Mouse (Mus musculus) limb, embryonic 13.5 days (tissue): ENCODE measurements around the gene Tmsb15a. TPM values are rescaled to one million over a fixed set of nuclear protein-coding genes. Genes with fewer than 3 reads are reported as not detected.

Experiments used
- ATAC-seq: fragments of 200-750 bp; cut with Nextera tagmentation; 2 replicates; pipeline ENCODE4 v1.8.0; 2017; ENCODE audit warnings: low read depth, moderate number of reproducible peaks, moderate TSS enrichment; ENCODE audit not compliant: low FRiP score
- H3K27ac ChIP-seq: fragments of 300-500 bp; sonication (generic); 2 replicates; pipeline ENCODE4 v1.5.1; 2015; ENCODE audit warnings: inconsistent platforms, mild to moderate bottlenecking, moderate library complexity
- H3K27me3 ChIP-seq: fragments of 300-500 bp; sonication (generic); 2 replicates; pipeline ENCODE4 v1.6.1; 2015; ENCODE audit warnings: mild to moderate bottlenecking, inconsistent platforms
- H3K36me3 ChIP-seq: fragments of 300-500 bp; sonication (generic); 2 replicates; pipeline ENCODE4 v1.6.1; 2015; ENCODE audit warnings: inconsistent platforms, mild to moderate bottlenecking, moderate library complexity
- H3K4me1 ChIP-seq: fragments of 300-500 bp; sonication (generic); 2 replicates; pipeline ENCODE4 v1.6.1; 2015; ENCODE audit warnings: inconsistent platforms
- H3K4me2 ChIP-seq: fragments of 300-500 bp; sonication (generic); replicated peaks from 2 replicates; pipeline ENCODE4 v1.6.1; 2015; ENCODE audit warnings: inconsistent platforms, mild to moderate bottlenecking, moderate library complexity
- H3K4me3 ChIP-seq: fragments of 300-500 bp; sonication (generic); 2 replicates; pipeline ENCODE4 v1.5.1; 2015; ENCODE audit warnings: moderate library complexity, mild to moderate bottlenecking, inconsistent platforms
- H3K9ac ChIP-seq: fragments of 300-500 bp; sonication (generic); 2 replicates; pipeline ENCODE4 v1.6.1; 2015; ENCODE audit warnings: mild to moderate bottlenecking, inconsistent platforms
- H3K9me3 ChIP-seq: fragments of 300-500 bp; sonication (generic); 2 replicates; pipeline ENCODE4 v1.6.1; 2016; ENCODE audit warnings: inconsistent platforms
- WGBS: fragments of 180-500 bp; shearing (Covaris S2); methylation state at CpG from one replicate; pipeline ENCODE4 v1.1.7; 2015; 5-methylcytosine and 5-hydroxymethylcytosine counted together
- microRNA-seq: library from miRNA; unstranded; fragments of <30 nt; microRNA quantifications from one replicate; pipeline ENCODE4, GENCODE M21; 2016
- polyA plus RNA-seq: library from polyadenylated mRNA; unstranded; fragments of >200 nt; fragmentation: Nextera tagmentation; extraction: Ambion mirVana; gene quantifications from 2 replicates; pipeline ENCODE4 v1.2.1, GENCODE M21; 2015

Gene Tmsb15a
- polyA plus RNA-seq, 1 experiment from 2014 or later = 1.4 TPM

DNA sequence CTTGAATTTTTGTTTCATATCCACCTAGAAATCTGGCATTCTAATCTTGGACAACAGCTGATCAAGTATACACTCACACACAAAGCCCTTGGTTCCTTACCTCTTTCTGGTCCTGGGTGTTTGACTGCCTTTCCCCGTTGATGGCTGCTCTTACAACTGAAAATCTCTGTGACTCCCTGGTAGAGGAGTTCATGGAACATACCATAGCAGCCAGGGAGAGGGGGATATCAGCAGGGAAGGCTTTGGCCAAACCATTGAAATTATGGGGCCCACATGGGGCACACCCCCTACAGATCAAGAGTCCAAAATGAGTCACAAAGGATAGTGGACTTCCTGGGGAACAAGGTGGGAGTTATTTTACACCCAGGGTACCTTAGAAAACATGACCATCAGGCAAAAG is 31.4 kb downstream of the Tmsb15a start, which contains the start of gene Tcp11x2:
Gene Tcp11x2 (minus strand): TSS at position 158 of the 400 bp plus-strand sequence.
- no peak for ATAC-seq
- 52% methylated on average over 1 of the region's 1 CpGs for whole genome bisulfite sequencing

DNA sequence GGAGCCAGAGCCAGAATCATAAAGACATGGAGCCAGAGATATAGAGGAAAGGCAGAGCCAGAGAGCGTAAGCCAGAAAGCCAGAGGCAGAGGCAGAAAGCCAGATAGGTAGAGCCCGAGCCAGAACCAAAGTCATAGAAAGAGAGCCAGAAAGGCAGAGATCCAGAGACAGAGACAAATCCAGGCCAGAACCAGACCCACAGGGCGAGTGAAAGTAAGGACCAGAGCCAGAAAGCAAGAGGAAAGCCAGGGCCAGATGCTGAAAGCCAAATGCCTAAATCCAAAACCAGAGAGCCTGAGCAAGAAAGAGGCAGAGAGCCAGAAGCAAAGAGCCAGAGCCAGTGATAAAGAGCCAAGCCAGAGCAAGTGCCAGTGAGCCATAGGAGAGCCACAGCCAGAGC is 37.3 kb downstream of the Tmsb15a start:
- H3K4me3 ChIP-seq = no peak overlapping the region
- H3K27ac ChIP-seq = no peak overlapping the region
- 68% methylated on average over 3 of the region's 3 CpGs for WGBS
- H3K4me2 ChIP-seq = no peak overlapping the region
- ATAC-seq = no peak
- H3K36me3 ChIP-seq = no peaks in the 10 kb centered on the region
- peaks cover 16% of the 10 kb centered on the region; the same call in 1 of the 2 replicates for H3K27me3 ChIP-seq
- no peaks in the 10 kb centered on the region for H3K4me1 ChIP-seq
- H3K9me3 ChIP-seq = no peaks in the 10 kb centered on the region
- H3K9ac ChIP-seq = no peak overlapping the region

More for the DNA sequence above, 31.4 kb downstream of the Tmsb15a start, which contains the start of gene Tcp11x2:
- Histone ChIP-seq H3K9me3 (no peaks in the 10 kb centered on the region), H3K9ac (no peak within 1 kb of the TSS), H3K36me3 (no peaks in the 10 kb centered on the region), H3K27me3 (peaks cover 16% of the 10 kb centered on the region; the same call in 1 of the 2 replicates), H3K4me1 (no peaks in the 10 kb centered on the region), H3K4me3 (no peak within 1 kb of the TSS), H3K27ac (no peak within 1 kb of the TSS), H3K4me2 (no peak within 1 kb of the TSS)

GRCm38 (mm10) chrX:135681858-135682257 is 43.2 kb downstream of the Tmsb15a start:
- no peak for ATAC-seq
- Histone ChIP-seq H3K4me2 (no peak overlapping the region), H3K27ac (no peak overlapping the region), H3K36me3 (no peaks in the 10 kb centered on the region), H3K4me1 (no peaks in the 10 kb centered on the region), H3K9ac (no peak overlapping the region), H3K27me3 (peaks cover 14% of the 10 kb centered on the region; the same call in 1 of the 2 replicates), H3K4me3 (no peak overlapping the region), H3K9me3 (no peaks in the 10 kb centered on the region)
- 66% methylated on average over 2 of the region's 2 CpGs for WGBS

Small RNA genes within 50 kb of the gene (microRNA-seq; reads per million reads assigned to microRNA genes)
- gene Mir7646 = not detected

Other genes with a start within 250 kb of the Tmsb15a start
- not detected in 2 replicates for gene AV320801, start 230.7 kb downstream of the Tmsb15a start, polyA plus RNA-seq
- not detected in 2 replicates for gene Nxf7, start 126.5 kb downstream of the Tmsb15a start, polyA plus RNA-seq
- 0.11 and 0.22 TPM in 2 replicates for gene Prame, start 97.6 kb downstream of the Tmsb15a start, polyA plus RNA-seq
- gene Tcp11x2, start 31.5 kb downstream of the Tmsb15a start, polyA plus RNA-seq = not detected in 2 replicates
- 13.2 and 13.3 TPM in 2 replicates for gene Armcx5, start 17.5 kb upstream of the Tmsb15a start, polyA plus RNA-seq
- gene Gprasp1, start 17.5 kb upstream of the Tmsb15a start, polyA plus RNA-seq = 60.1 and 68.4 TPM in 2 replicates
- gene Bhlhb9, start 72.3 kb upstream of the Tmsb15a start, polyA plus RNA-seq = 61.5 and 64.2 TPM in 2 replicates
- 51.2 and 56.9 TPM in 2 replicates for gene Gprasp2, start 113.8 kb upstream of the Tmsb15a start, polyA plus RNA-seq